Mouse (Mus musculus): ENCODE results near the gene Pdcd4.
"Not testable (repeated sequence)": the region's sequence is repeated elsewhere in the genome, so short reads cannot be mapped to it uniquely, and the experiment has no call there.

The Pdcd4 gene

GRCm38 (mm10) chr19:53964347-53964746, 72.3 kb downstream of the Pdcd4 start:
- not testable (repeated sequence) for DNase-seq

- DNase-seq: no peak
These were observed 73.0 kb downstream of the Pdcd4 start for GRCm38 (mm10) chr19:53964910-53965633.

GRCm38 (mm10) chr19:53969226-53969625, 77.2 kb downstream of the Pdcd4 start:
- no peak for DNase-seq

- DNase-seq: no peak
These were observed 79.9 kb downstream of the Pdcd4 start for GRCm38 (mm10) chr19:53971938-53972337.

- DNase-seq: no peak
These were observed 81.6 kb downstream of the Pdcd4 start for GRCm38 (mm10) chr19:53973656-53974055.

All from cerebellum, adult 11-12 months (tissue).